Mouse (Mus musculus) midbrain, postnatal 0 days (tissue): ENCODE results near the gene 9230112D13Rik. TPM values are rescaled to one million over a fixed set of nuclear protein-coding genes. Genes with fewer than 3 reads are reported as not detected.

ENCODE experiments used
- ATAC-seq: fragments of 200-750 bp; cut with Nextera tagmentation; 2 replicates; pipeline ENCODE4 v1.8.0; 2017; ENCODE audit warnings: moderate number of reproducible peaks, mild to moderate bottlenecking, moderate TSS enrichment, moderate library complexity; ENCODE audit not compliant: low FRiP score
- DNase-seq: peaks from one replicate; pipeline ENCODE4 v3.0.0-alpha.2; 2015; ENCODE audit warnings: low spot score
- H3K27ac ChIP-seq: fragments of 300-500 bp; sonication (generic); 2 replicates; pipeline ENCODE4 v1.5.1; 2014; ENCODE audit warnings: low read depth, mild to moderate bottlenecking, low read length, mixed read lengths
- H3K27me3 ChIP-seq: fragments of 300-500 bp; sonication (generic); 2 replicates; pipeline ENCODE4 v1.6.1; 2014; ENCODE audit warnings: low read length, control low read depth, mixed read lengths; ENCODE audit not compliant: insufficient read depth
- H3K36me3 ChIP-seq: fragments of 300-500 bp; sonication (generic); 2 replicates; pipeline ENCODE4 v1.6.1; 2014; ENCODE audit warnings: low read length, control low read depth, mixed read lengths; ENCODE audit not compliant: insufficient read depth
- H3K4me1 ChIP-seq: fragments of 300-500 bp; sonication (generic); 2 replicates; pipeline ENCODE4 v1.6.1; 2014; ENCODE audit warnings: mild to moderate bottlenecking, control low read depth, antibody characterized with exemption, low read length, mixed read lengths; ENCODE audit not compliant: insufficient read depth
- H3K4me2 ChIP-seq: fragments of 300-500 bp; sonication (generic); 2 replicates; pipeline ENCODE4 v1.6.1; 2014; ENCODE audit warnings: low read depth, mild to moderate bottlenecking, low read length, mixed read lengths; ENCODE audit not compliant: poor library complexity, severe bottlenecking
- H3K4me3 ChIP-seq: fragments of 300-500 bp; sonication (generic); 2 replicates; pipeline ENCODE4 v1.5.1; 2014; ENCODE audit warnings: low read depth, mild to moderate bottlenecking, low read length, moderate library complexity
- H3K9ac ChIP-seq: fragments of 300-500 bp; sonication (generic); replicated peaks from 2 replicates; pipeline ENCODE4 v1.6.1; 2014; ENCODE audit warnings: mild to moderate bottlenecking, low read length, moderate library complexity, mixed read lengths; ENCODE audit not compliant: poor library complexity, severe bottlenecking
- H3K9me3 ChIP-seq: fragments of 300-500 bp; sonication (generic); 2 replicates; pipeline ENCODE4 v1.6.1; 2016; ENCODE audit warnings: low read length, control low read depth
- CTCF ChIP-seq: IDR thresholded peaks from 2 replicates; pipeline ENCODE4 v1.5.1; 2016; ENCODE audit warnings: antibody characterized with exemption, mild to moderate bottlenecking
- WGBS: fragments of 180-500 bp; shearing (Covaris S2); extraction: QIAGEN DNeasy Blood & Tissue Kit; methylation state at CpG from one replicate; pipeline ENCODE4 v1.1.7; 2014; 5-methylcytosine and 5-hydroxymethylcytosine counted together
- polyA plus RNA-seq: library from polyadenylated mRNA; unstranded; fragments of >200 nt; fragmentation: Nextera tagmentation; extraction: Ambion mirVana; gene quantifications from 2 replicates; pipeline ENCODE4 v1.2.1, GENCODE M21; 2015
- total RNA-seq: library from RNA; depleted of rRNA; stranded (reverse); fragments of >200 nt; gene quantifications from 2 replicates; pipeline ENCODE4 v1.2.3, GENCODE M21; 2014

Gene 9230112D13Rik
- total and polyA plus RNA-seq, 2 experiments from 2014 or later: not detected

GRCm38 (mm10) chr14:34515860-34516259 lies 6.7 kb downstream of the 9230112D13Rik start:
- no peaks in the 10 kb centered on the region for H3K9me3 ChIP-seq
- no peak for TF ChIP-seq CTCF
- H3K4me2 ChIP-seq: no peak overlapping the region
- DNase-seq: no peak
- H3K4me3 ChIP-seq: no peak overlapping the region
- H3K27ac ChIP-seq: no peak overlapping the region
- no peaks in the 10 kb centered on the region for H3K27me3 ChIP-seq
- no peak for ATAC-seq
- no peaks in the 10 kb centered on the region for H3K36me3 ChIP-seq
- no peaks in the 10 kb centered on the region for H3K4me1 ChIP-seq
- H3K9ac ChIP-seq: no peak overlapping the region
- 88% methylated on average over 5 of the region's 5 CpGs for WGBS

- no peaks in the 10 kb centered on the region for H3K9me3 ChIP-seq
- H3K27me3 ChIP-seq: no peaks in the 10 kb centered on the region
- DNase-seq (no peak), ATAC-seq (no peak)
- peak; percentile 24; the same call in 1 of the 2 replicates for TF ChIP-seq CTCF
- H3K4me2 ChIP-seq: no peak overlapping the region
- no peaks in the 10 kb centered on the region for H3K4me1 ChIP-seq
- no peaks in the 10 kb centered on the region for H3K36me3 ChIP-seq
- no peak overlapping the region for H3K4me3 ChIP-seq
- 48% methylated on average over 6 of the region's 6 CpGs for WGBS
- H3K9ac ChIP-seq: no peak overlapping the region
- no peak overlapping the region for H3K27ac ChIP-seq
Observed at GRCm38 (mm10) chr14:34514120-34514519, 8.5 kb downstream of the 9230112D13Rik start.

GRCm38 (mm10) chr14:34512602-34513001 lies 10.0 kb downstream of the 9230112D13Rik start:
- no peaks in the 10 kb centered on the region for H3K4me1 ChIP-seq
- no peak for TF ChIP-seq CTCF
- H3K27me3 ChIP-seq: no peaks in the 10 kb centered on the region
- no peak overlapping the region for H3K9ac ChIP-seq
- H3K27ac ChIP-seq: no peak overlapping the region
- H3K36me3 ChIP-seq: no peaks in the 10 kb centered on the region
- no peaks in the 10 kb centered on the region for H3K9me3 ChIP-seq
- H3K4me3 ChIP-seq: no peak overlapping the region
- 85% methylated on average over 4 of the region's 4 CpGs for WGBS
- ATAC-seq (no peak), DNase-seq (no peak)
- no peak overlapping the region for H3K4me2 ChIP-seq

GRCm38 (mm10) chr14:34511901-34512300 lies 10.7 kb downstream of the 9230112D13Rik start:
- 62% methylated on average over 11 of the region's 11 CpGs for WGBS
- ATAC-seq (no peak), DNase-seq (no peak)
- no peaks in the 10 kb centered on the region for H3K36me3 ChIP-seq
- no peaks in the 10 kb centered on the region for H3K4me1 ChIP-seq
- H3K4me3 ChIP-seq: no peak overlapping the region
- H3K4me2 ChIP-seq: no peak overlapping the region
- TF ChIP-seq CTCF: no peak
- no peak overlapping the region for H3K9ac ChIP-seq
- no peak overlapping the region for H3K27ac ChIP-seq
- H3K9me3 ChIP-seq: no peaks in the 10 kb centered on the region
- H3K27me3 ChIP-seq: no peaks in the 10 kb centered on the region

- H3K9me3 ChIP-seq: no peaks in the 10 kb centered on the region
- H3K4me2 ChIP-seq: no peak overlapping the region
- peak; percentile 29; the same call in 1 of the 2 replicates for TF ChIP-seq CTCF
- no peak overlapping the region for H3K9ac ChIP-seq
- H3K4me1 ChIP-seq: no peaks in the 10 kb centered on the region
- 0 out of 2 replicates have a peak overlapping the region, but pooled peaks have one; percentile 2 for H3K27ac ChIP-seq
- 0 out of 2 replicates have a peak, but pooled peaks cover 3% of the 10 kb centered on the region for H3K27me3 ChIP-seq
- H3K36me3 ChIP-seq: no peaks in the 10 kb centered on the region
- H3K4me3 ChIP-seq: no peak overlapping the region
- no peak for DNase-seq
- 32% methylated on average over 7 of the region's 7 CpGs for WGBS
- ATAC-seq: 0 out of 2 replicates have a peak, but pooled peaks have one; percentile 64
Observed at GRCm38 (mm10) chr14:34508842-34509439, 13.7 kb downstream of the 9230112D13Rik start.

- H3K9ac ChIP-seq: no peak overlapping the region
- no peak overlapping the region for H3K4me3 ChIP-seq
- no peak overlapping the region for H3K4me2 ChIP-seq
- H3K27me3 ChIP-seq: 0 out of 2 replicates have a peak, but pooled peaks cover 3% of the 10 kb centered on the region
- H3K9me3 ChIP-seq: no peaks in the 10 kb centered on the region
- no peaks in the 10 kb centered on the region for H3K4me1 ChIP-seq
- WGBS: 21% methylated on average over 4 of the region's 4 CpGs
- H3K36me3 ChIP-seq: no peaks in the 10 kb centered on the region
- 0 out of 2 replicates have a peak overlapping the region, but pooled peaks have one; percentile 2 for H3K27ac ChIP-seq
- TF ChIP-seq CTCF: no peak
- DNase-seq (no peak), ATAC-seq (no peak)
Observed at GRCm38 (mm10) chr14:34508187-34508840, 14.3 kb downstream of the 9230112D13Rik start.
